Mouse (Mus musculus): ENCODE data around the gene Sgca.

DNA sequence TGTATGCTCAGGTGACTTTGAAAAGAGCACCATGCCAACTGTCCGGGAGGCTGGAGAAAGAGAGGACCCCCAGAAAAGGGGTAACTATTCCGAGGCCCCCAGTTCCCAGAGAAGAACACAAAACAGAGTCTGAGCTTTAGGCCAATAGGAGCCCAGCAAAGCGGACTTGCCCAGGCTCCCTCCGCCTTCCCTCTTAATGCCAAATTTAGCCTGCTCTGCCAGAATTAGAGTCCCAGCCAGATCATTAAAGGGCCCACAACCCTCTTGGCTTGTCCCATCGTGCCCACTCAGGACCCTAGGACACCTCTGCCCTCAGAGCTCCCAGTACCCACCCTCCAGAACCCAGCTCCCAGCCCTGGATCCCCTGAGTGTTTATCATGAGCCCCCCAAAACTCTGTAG, 3.2 kb downstream of the Sgca start:
- no peak for TF ChIP-seq EP300 (IDR thresholded peaks at IDR 0.05; ENCODE audit: low read depth)
- no peak for TF ChIP-seq CTCF (IDR thresholded peaks at IDR 0.05; ENCODE audit: low read depth)

Data from heart, postnatal 0 days (tissue).